Mouse (Mus musculus) liver, adult 2 months (tissue): ENCODE measurements at regions not wholly inside any gene's neighbourhood (a gene's known extent, or its start where the extent isn't known, plus 50 kb on each side); places are given as distances from the start of the nearest gene placed in this dataset.

ENCODE experiments used
- CTCF ChIP-seq: fragments of 200-500 bp; IDR thresholded peaks from 2 replicates; pipeline ENCODE4 v1.5.1; 2011; ENCODE audit warnings: low read depth, low read length, control low read depth
- POLR2A ChIP-seq: fragments of 200-500 bp; IDR thresholded peaks from 2 replicates; pipeline ENCODE4 v1.6.1; 2011; ENCODE audit warnings: low read length, control low read depth; ENCODE audit not compliant: insufficient read depth; ENCODE audit errors: extremely low read depth

- TF ChIP-seq CTCF (no peak), POLR2A (no peak)
Observed at GRCm38 (mm10) chr16:93048418-93048932, 222.5 kb upstream of the Runx1 start.
